Mouse (Mus musculus): ENCODE results near the gene Olfr1490.

DNA sequence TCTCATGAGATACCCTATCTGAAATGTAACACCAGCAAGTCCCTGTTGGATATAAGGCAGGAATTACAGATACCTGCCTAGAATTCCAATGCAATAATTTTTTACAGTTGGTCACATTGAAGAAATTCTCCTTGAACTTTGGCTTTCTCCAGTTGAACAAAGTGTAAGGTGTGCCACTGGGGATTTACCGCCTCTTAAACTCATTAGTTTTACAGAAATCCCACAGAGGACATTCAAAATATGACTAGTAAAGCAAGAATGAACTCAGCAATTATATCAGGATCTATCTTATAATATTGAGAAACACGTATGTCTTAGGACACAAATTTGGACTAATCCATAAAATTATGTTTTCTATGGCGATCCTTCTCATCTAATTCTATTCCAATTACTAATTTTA, 46.1 kb downstream of the Olfr1490 start, which contains the start of gene Olfr1491:
- TF ChIP-seq EP300 (IDR thresholded peaks at IDR 0.05; ENCODE audit: insufficient read depth, low read depth, low read length) (no peak), CTCF (IDR thresholded peaks at IDR 0.05; ENCODE audit: low read depth, low read length) (no peak)

All from ES-Bruce4 (cell line).